Mouse (Mus musculus) adrenal gland, postnatal 14 days (tissue): ENCODE measurements at regions not wholly inside any gene's neighbourhood (a gene's known extent, or its start where the extent isn't known, plus 50 kb on each side); places are given as distances from the start of the nearest gene placed in this dataset.

Experiments used
- DNase-seq: peaks from one replicate; pipeline ENCODE4 v3.0.0; 2021; ENCODE audit warnings: mixed read lengths

- DNase-seq: peak; percentile 77
Observed at GRCm38 (mm10) chr4:137160526-137160925, 111.9 kb upstream of the Zbtb40 start.

- peak; percentile 80 for DNase-seq
Observed at GRCm38 (mm10) chr4:137158201-137158600, 109.6 kb upstream of the Zbtb40 start.

- peak; percentile 70 for DNase-seq
Observed at GRCm38 (mm10) chr4:137156441-137157105, 108.0 kb upstream of the Zbtb40 start.

- no peak for DNase-seq
Observed at GRCm38 (mm10) chr4:137148756-137149155, 100.2 kb upstream of the Zbtb40 start.

GRCm38 (mm10) chr4:137147795-137148194 is 99.2 kb upstream of the Zbtb40 start:
- no peak for DNase-seq

GRCm38 (mm10) chr4:137146326-137146725 is 97.7 kb upstream of the Zbtb40 start:
- DNase-seq: no peak

GRCm38 (mm10) chr4:137142316-137142715 is 93.7 kb upstream of the Zbtb40 start:
- peak; percentile 73 for DNase-seq

- peak; percentile 90 for DNase-seq
Observed at GRCm38 (mm10) chr4:137139051-137139705, 90.6 kb upstream of the Zbtb40 start.

GRCm38 (mm10) chr4:137138127-137138526 is 89.5 kb upstream of the Zbtb40 start:
- peak; percentile 45 for DNase-seq

GRCm38 (mm10) chr4:137136313-137136712 is 87.7 kb upstream of the Zbtb40 start:
- peak; percentile 47 for DNase-seq

- peak; percentile 92 for DNase-seq
Observed at GRCm38 (mm10) chr4:137135792-137136191, 87.2 kb upstream of the Zbtb40 start.

- no peak for DNase-seq
Observed at GRCm38 (mm10) chr4:137134553-137134952, 86.0 kb upstream of the Zbtb40 start.

- DNase-seq: peak; percentile 46
Observed at GRCm38 (mm10) chr4:137133789-137134188, 85.2 kb upstream of the Zbtb40 start.

- peak; percentile 51 for DNase-seq
Observed at GRCm38 (mm10) chr4:137130619-137131212, 82.1 kb upstream of the Zbtb40 start.

GRCm38 (mm10) chr4:137128152-137128551 is 79.6 kb upstream of the Zbtb40 start:
- DNase-seq: peak; percentile 48

GRCm38 (mm10) chr4:137121684-137122083 is 73.1 kb upstream of the Zbtb40 start:
- peak; percentile 42 for DNase-seq

- DNase-seq: no peak
Observed at GRCm38 (mm10) chr4:137120597-137120996, 72.0 kb upstream of the Zbtb40 start.

GRCm38 (mm10) chr4:137118332-137118715 is 69.7 kb upstream of the Zbtb40 start:
- DNase-seq: no peak

GRCm38 (mm10) chr4:137117471-137118331 is 69.1 kb upstream of the Zbtb40 start:
- DNase-seq: peak; percentile 87

- DNase-seq: no peak
Observed at GRCm38 (mm10) chr4:137115062-137115461, 66.5 kb upstream of the Zbtb40 start.

GRCm38 (mm10) chr4:137110276-137110675 is 61.7 kb upstream of the Zbtb40 start:
- DNase-seq: no peak

GRCm38 (mm10) chr4:137104447-137105044 is 55.9 kb upstream of the Zbtb40 start:
- DNase-seq: no peak
